Mouse (Mus musculus) macrophage (primary cell): Measurements from ENCODE around the gene Usp13. TPM values are rescaled to one million over a fixed set of nuclear protein-coding genes. Genes with fewer than 3 reads are reported as not detected.

Experiments
- H3K27ac ChIP-seq: fragments of 350-480 bp; formaldehyde crosslinking; 2 replicates; pipeline ENCODE4 v1.9.0; 2021
- H3K36me3 ChIP-seq: fragments of 350-480 bp; formaldehyde crosslinking; 2 replicates; pipeline ENCODE4 v1.9.0; 2021; ENCODE audit errors: inconsistent target
- H3K4me3 ChIP-seq: fragments of 350-480 bp; formaldehyde crosslinking; 2 replicates; pipeline ENCODE4 v1.9.0; 2021; ENCODE audit errors: inconsistent target
- H3K79me2 ChIP-seq: fragments of 350-480 bp; formaldehyde crosslinking; 2 replicates; pipeline ENCODE4 v1.9.0; 2021; ENCODE audit errors: inconsistent target
- WGBS: methylation state at CpG from one replicate; pipeline ENCODE4 v1.1.7; 2026; ENCODE audit warnings: inconsistent platforms; ENCODE audit not compliant: missing documents; 5-methylcytosine and 5-hydroxymethylcytosine counted together
- polyA plus RNA-seq: library from polyadenylated mRNA; stranded (reverse); fragments of 250-400 nt; gene quantifications from 3 replicates; pipeline ENCODE4 v1.2.4, GENCODE M21; 2018; ENCODE audit warnings: inconsistent platforms

The Usp13 gene
- polyA plus RNA-seq, 1 experiment from 2014 or later = not detected

DNA sequence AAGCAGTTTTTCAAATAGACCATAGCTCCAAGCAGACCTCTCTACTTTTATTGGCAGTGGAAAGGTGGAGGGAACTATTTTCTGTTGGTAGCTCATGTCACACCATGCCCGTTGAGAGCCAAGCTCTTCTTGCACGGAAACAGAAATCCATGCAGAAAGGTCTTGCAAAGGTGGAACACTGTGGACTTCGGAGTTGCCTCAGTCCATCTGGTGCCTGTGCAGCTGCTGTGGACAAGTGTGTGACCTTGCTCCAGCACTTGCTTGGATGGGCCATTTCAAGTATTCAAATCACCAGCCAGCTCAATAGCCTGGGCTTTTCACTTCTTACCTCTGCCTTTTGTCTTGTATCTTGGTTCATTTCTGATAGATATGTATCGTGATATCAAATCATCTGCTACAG lies 72.8 kb downstream of the Usp13 start:
- H3K36me3 ChIP-seq = no peaks in the 10 kb centered on the region
- H3K4me3 ChIP-seq = no peak overlapping the region
- no peak overlapping the region for H3K27ac ChIP-seq
- no peaks in the 10 kb centered on the region for H3K79me2 ChIP-seq
- WGBS = 97% methylated on average over 4 of the region's 4 CpGs

DNA sequence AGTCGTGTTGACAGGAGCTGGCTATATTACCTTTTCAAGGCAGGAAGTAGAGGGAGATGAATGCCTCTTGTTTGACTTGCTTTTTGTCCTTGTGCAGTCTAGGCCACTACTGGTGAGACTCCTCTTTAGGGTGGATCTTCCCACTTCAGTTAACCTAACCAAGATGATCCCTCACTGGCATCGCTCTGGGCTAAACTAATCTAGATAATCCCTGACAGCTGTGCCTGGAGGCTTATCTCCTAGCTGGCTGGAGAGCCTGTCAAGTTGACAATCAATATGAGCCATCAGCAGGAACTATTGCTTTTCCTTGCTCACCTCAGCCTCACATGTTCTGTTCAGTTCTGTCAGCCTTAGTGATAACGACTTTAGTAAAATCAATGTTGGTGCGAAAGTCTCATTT lies 86.1 kb downstream of the Usp13 start:
- H3K79me2 ChIP-seq = no peaks in the 10 kb centered on the region
- H3K36me3 ChIP-seq = no peaks in the 10 kb centered on the region
- H3K27ac ChIP-seq = no peak overlapping the region
- H3K4me3 ChIP-seq = no peak overlapping the region
- WGBS = 80% methylated on average over 4 of the region's 4 CpGs

DNA sequence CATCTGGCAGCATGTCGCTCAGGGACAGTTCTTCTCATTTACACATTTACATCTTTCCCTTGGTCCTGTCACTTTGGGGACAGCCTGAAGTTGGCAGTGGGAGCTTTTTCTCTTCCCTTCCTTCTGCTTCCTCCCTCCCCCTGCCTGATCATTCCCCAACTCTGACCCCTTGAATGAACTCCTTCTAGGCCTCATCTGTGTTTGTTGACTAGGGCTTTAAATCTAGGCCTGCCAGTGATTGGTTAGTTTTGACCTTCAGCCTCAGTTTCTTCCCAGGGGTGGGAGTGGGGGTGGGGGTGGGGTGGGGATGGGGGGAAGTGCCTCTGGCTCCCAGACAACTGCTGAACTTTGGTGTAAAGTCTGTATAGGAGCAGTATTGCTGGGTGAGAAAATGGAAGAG lies 87.3 kb downstream of the Usp13 start:
- Histone ChIP-seq H3K4me3 (no peak overlapping the region), H3K27ac (no peak overlapping the region)
- WGBS = 90% methylated on average over 1 of the region's 1 CpGs

DNA sequence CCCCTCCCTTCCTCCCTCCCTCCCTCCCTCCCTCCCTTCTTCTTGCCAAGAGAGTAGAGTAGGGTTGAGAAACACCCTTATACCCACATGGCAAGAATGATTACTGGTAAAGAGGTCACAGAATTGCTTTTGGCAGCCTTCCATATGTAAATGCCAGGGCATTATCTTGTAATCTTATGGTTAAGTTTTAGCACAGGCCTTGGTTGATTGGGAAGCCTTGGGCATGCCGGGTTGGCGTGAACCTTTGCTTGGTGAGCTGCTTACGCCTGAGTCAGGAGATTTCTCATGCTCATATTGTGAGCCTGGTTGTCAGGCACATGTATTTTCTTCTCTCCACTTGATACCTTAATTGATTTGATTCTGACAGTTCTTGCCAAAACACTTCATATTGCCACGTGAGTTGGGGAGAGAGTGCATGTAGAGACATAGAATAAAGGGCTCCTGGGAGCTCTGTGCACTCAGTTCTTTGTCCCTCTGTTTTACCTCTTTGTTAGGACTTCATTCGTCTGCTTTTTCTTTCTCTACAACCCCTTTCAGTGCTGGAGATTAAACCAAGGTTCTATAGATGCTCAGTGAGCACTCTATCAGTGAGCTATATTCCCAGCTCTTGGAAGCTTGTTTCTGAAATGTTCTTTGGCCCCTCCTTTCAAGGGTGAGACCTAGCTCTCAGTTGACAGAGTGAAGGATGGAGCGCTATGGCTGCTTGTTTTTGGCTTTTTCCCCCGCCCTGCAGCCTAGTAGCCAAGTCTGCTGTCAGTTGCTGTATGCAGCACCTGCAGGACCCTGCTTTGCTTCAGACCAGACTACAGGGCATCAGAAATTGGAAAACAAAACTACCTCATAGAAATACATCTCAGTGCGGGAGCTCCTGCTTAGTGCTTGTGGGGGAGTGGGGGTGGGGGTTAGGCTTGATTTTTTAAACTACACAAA lies 88.8 kb downstream of the Usp13 start:
- H3K27ac ChIP-seq = no peak overlapping the region
- no peaks in the 10 kb centered on the region for H3K79me2 ChIP-seq
- no peak overlapping the region for H3K4me3 ChIP-seq
- 84% methylated on average over 8 of the region's 8 CpGs for WGBS
- H3K36me3 ChIP-seq = no peaks in the 10 kb centered on the region

More for the DNA sequence above, 87.3 kb downstream of the Usp13 start:
- H3K36me3 ChIP-seq = no peaks in the 10 kb centered on the region
- H3K79me2 ChIP-seq = no peaks in the 10 kb centered on the region

DNA sequence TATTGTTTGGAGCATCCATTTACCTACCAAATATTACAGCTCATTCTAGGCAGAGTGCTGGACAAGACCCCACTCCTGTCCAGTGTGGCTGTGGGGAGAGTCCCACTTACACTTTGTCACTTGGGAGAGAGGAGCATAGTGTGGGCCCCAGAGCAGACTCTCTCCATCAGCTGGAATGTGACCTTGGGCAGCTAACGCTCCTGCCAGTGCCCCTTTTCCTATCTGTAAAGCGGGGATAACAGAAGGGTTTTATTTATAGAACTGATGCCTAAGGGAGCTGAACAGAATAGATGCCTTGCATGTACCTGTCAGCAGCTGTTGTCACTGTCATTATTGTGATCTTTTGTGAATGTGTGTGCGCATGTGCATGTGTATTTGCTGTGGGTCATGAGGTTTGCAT lies 91.1 kb downstream of the Usp13 start:
- Histone ChIP-seq H3K4me3 (no peak overlapping the region), H3K79me2 (no peaks in the 10 kb centered on the region), H3K36me3 (no peaks in the 10 kb centered on the region), H3K27ac (no peak overlapping the region)
- 96% methylated on average over 3 of the region's 3 CpGs for WGBS

DNA sequence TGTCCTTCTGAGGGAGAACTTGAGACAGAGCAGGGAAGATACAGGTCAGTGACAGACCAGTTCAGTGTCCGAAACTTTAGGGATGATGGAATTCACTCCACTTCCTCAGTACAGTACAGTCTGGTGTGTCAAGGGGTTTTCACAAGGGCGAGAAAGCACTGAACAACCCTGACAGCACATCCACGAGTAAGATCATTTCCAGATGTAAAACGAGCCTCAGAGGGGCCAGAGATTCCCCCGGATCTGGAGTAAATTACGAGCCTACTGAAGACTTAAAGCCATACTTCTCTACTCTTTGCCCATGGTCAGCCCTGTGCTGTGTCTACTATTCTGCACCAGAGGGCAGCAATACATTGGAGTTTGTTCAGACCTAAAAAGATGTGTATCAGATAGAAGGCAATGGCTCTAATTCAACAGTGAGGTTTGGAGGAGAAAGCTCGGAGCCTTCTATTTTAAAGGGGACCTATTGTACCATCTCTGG lies 92.8 kb downstream of the Usp13 start:
- H3K36me3 ChIP-seq = no peaks in the 10 kb centered on the region
- H3K4me3 ChIP-seq = no peak overlapping the region
- WGBS = 82% methylated on average over 7 of the region's 7 CpGs
- no peak overlapping the region for H3K27ac ChIP-seq
- no peaks in the 10 kb centered on the region for H3K79me2 ChIP-seq

DNA sequence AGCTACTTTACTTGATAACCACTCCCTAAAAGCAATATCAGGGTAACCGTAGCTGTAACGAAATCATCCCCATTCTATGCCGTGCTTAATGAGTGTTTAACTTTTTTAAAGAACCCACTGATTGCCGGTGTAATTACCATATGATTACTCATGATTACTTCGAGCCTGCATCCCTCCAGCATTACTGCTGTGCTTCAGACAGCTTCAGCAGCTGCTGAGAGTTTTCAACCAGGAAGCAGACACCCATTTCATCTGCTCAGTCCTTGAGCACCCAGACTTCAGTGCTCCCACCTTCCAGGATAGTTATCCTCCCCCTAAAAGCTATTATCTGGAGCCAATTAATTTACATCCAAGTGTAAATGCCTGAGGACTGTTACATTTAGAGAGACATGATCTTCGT lies 106.8 kb downstream of the Usp13 start:
- H3K27ac ChIP-seq = no peak overlapping the region

DNA sequence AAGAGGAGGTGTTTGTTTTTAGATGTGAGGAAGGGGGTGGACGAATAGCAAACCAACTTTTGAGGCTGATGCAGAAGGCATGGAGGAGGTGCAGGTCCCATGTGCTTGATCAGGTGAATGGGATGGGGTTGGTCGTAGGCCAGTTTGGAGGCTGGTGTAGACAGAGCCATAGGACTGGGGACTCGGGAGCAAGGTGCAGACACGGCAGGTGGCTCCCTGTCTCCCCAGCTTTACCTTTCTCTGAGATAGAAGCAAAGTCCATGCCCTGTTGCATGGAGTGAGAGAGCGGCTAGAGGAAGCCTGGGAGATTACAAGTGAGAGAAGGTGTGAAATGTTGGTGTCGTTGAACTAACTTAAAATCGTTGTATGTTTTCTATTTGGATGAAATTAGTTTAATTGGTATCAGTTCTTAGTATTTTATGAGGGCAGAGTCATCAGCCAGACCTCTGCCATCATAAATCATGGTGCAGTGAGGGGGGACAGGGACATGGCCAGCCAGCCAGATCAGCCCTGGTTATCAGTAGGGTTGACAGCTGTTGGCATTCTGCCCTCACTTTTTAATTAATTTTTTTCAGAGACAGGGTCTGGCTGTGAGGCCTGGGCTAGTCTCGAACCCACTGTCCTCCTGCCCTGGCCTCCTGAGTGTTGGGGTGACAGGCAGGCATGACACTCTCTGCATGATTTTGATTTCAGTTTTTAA lies 122.6 kb downstream of the Usp13 start:
- Histone ChIP-seq H3K79me2 (no peaks in the 10 kb centered on the region), H3K27ac (no peak overlapping the region), H3K36me3 (no peaks in the 10 kb centered on the region), H3K4me3 (no peak overlapping the region)
- 70% methylated on average over 8 of the region's 8 CpGs for WGBS

More for the DNA sequence above, 106.8 kb downstream of the Usp13 start:
- Histone ChIP-seq H3K4me3 (no peak overlapping the region), H3K36me3 (no peaks in the 10 kb centered on the region), H3K79me2 (no peaks in the 10 kb centered on the region)
- 84% methylated on average over 6 of the region's 6 CpGs for WGBS

DNA sequence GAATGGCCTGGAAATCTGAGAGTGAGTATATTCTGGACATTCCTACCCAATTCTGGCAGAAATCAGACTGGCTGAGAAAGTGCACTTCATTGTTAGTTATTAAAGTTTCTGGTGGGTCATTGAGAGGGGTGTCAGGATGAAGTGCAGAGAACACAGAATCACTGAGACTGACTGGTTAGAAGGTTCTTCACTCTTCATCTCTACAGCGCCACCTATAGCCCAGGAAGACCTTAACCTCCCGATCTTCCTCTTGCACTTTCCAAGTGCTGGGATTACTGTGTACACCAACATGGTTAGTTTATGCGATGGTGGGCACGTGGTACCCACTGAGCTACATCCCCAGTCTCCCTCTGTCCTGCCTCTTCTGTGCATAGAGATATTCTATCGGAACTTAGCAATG lies 130.1 kb downstream of the Usp13 start:
- H3K27ac ChIP-seq = no peak overlapping the region
- no peak overlapping the region for H3K4me3 ChIP-seq
- no peaks in the 10 kb centered on the region for H3K79me2 ChIP-seq
- 91% methylated on average over 5 of the region's 5 CpGs for WGBS
- no peaks in the 10 kb centered on the region for H3K36me3 ChIP-seq

DNA sequence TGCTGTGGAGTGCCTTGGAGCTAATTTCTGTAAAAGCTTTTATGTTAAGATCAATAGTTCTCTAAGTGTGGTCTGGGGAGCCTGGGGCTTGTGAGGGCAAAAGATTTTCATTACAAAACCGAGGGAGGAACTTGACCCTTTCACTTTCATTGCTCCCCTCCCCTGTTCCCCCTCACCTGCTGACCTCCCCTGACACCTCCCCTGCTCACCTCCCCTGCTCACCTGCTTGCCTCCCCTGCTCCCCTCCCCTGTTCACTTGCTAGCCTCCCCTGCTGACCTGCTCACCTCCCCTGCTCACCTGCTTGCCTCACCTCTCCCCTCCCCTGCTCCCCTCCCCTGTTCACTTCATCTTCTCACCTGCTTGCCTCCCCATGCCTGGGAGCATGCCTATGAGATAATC lies 134.0 kb downstream of the Usp13 start:
- Histone ChIP-seq H3K36me3 (no peaks in the 10 kb centered on the region), H3K27ac (no peak overlapping the region), H3K79me2 (no peaks in the 10 kb centered on the region), H3K4me3 (no peak overlapping the region)
- 0% methylated on average over 1 of the region's 1 CpGs for WGBS

DNA sequence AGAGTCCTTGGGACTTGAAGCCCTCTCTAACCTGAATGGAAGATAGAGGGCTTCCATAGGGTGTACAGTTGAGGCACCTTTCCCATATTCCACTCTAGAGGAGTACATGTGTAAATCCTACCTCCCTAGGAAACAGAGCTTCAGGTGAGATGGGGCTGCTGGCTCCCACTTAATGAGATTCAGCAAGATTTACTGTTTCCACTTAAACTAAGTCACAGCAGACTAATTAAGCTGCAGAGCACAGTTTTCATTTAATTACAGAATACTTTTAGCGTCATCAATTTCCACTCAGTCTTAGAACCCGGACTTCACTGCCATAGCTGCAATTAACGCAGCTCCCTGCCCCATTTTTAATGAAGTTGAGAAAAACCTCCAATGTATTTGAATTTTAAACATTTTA lies 144.1 kb downstream of the Usp13 start:
- WGBS = 93% methylated on average over 3 of the region's 3 CpGs
- Histone ChIP-seq H3K36me3 (no peaks in the 10 kb centered on the region), H3K27ac (no peak overlapping the region), H3K79me2 (no peaks in the 10 kb centered on the region), H3K4me3 (no peak overlapping the region)

DNA sequence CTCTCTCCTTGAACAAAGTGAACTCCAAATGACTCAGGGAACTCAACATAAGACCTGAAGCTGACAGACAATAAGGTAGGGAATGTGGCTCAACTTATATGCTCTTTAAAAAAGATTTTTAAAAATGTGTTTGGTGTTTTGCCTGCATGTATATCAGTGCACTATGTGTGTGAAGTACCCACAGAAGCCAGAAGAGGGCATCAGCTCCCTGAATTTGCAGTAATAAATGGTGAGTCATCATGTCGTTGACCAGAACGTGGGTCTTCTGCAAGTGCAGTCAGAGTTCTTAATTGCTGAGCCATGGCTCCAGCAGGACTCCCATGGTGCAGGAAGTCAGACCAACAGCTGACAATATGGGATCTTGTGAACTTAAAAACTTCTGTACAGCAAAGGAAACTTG lies 148.2 kb downstream of the Usp13 start:
- Histone ChIP-seq H3K79me2 (no peaks in the 10 kb centered on the region), H3K36me3 (no peaks in the 10 kb centered on the region), H3K4me3 (no peak overlapping the region), H3K27ac (no peak overlapping the region)
- 0% methylated on average over 2 of the region's 2 CpGs for WGBS

DNA sequence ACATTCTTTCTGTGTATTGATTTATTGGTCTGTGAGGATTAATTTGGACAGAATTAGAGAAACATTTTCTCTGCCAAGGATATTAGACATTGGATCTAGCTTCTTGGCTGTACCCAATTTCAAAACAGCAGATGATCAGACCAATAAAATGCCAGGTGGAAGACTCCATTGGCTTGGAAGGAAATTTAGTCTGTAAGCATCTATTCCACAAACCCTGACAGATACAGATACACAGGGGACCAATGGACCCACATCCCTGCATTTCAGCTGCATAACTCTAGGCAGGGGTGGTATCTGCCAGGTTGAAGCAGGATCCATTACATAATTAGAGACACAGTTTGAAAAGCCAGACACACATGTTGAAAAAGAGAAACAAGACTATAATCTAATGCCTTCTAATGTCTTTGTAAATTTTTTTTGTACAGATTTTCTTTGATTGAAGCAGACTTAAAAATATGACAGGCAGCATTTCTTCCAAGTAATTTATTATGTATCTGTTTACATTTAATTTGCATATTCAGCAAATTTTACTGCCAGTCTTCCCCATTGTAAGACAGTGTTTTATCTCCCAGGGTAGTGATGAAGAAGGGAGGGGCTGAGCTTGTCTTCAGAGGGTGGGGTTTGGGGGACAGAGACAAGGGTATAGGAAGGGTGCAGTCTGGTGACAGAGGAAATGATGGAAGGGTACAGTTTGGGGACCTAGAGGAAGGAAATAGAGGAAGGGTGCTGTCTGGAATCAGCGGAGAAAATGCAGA lies 151.5 kb downstream of the Usp13 start:
- WGBS = 31% methylated on average over 1 of the region's 1 CpGs
- Histone ChIP-seq H3K79me2 (no peaks in the 10 kb centered on the region), H3K27ac (no peak overlapping the region), H3K4me3 (no peak overlapping the region), H3K36me3 (no peaks in the 10 kb centered on the region)

DNA sequence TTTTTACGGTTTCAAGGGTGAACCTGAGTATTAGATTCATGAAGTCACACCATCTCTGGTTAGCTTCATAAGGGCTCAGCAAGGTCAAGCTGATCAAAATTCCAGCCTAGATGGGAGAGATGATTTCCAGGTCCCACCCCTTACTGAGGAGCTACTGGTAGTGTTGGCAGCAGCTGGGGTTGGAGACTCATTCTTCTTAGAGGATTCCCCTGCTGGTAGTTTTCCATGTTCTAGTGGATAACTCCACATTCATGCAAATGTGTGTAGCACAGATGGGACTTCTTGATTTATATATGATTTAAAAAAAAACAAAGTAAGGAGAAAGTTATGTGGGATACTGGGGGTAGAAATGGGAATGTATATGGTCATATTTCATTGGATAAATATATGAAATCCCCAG lies 152.9 kb downstream of the Usp13 start:
- no peaks in the 10 kb centered on the region for H3K79me2 ChIP-seq

More for the DNA sequence above, 152.9 kb downstream of the Usp13 start:
- no peak overlapping the region for H3K27ac ChIP-seq
- no peaks in the 10 kb centered on the region for H3K36me3 ChIP-seq
- 100% methylated on average over 1 of the region's 1 CpGs for WGBS
- H3K4me3 ChIP-seq = no peak overlapping the region
